Mouse (Mus musculus): ENCODE results near the gene Paics. TPM values are rescaled to one million over a fixed set of nuclear protein-coding genes. Genes with fewer than 3 reads are reported as not detected.
A peak's percentile ranks its signal among the peaks of the same experiment; 100 is the strongest.
"Not testable (repeated sequence)": the region's sequence is repeated elsewhere in the genome, so short reads cannot be mapped to it uniquely, and the experiment has no call there.

Gene Paics
- polyA plus RNA-seq, 1 experiment, result 5.9 TPM

- WGBS, result 93% methylated on average over 3 of the region's 3 CpGs
- no peak overlapping the region for H3K27ac ChIP-seq (ENCODE audit: insufficient read depth, low read depth, low read length)
- H3K36me3 ChIP-seq (ENCODE audit: control insufficient read depth, insufficient read depth, low read length), result peaks cover 36% of the 10 kb centered on the region
- no peaks in the 10 kb centered on the region for H3K27me3 ChIP-seq (ENCODE audit: control insufficient read depth, insufficient read depth, low read length)
- no peaks in the 10 kb centered on the region for H3K4me1 ChIP-seq (ENCODE audit: control insufficient read depth, insufficient read depth, insufficient read length, low read length)
- TF ChIP-seq POLR2A (IDR thresholded peaks at IDR 0.05; ENCODE audit: low read depth, low read length) (no peak), CTCF (IDR thresholded peaks at IDR 0.05; ENCODE audit: extremely low read depth, insufficient read length, insufficient replicate concordance, low read depth, low read length) (0 out of 2 replicates have a peak, but pooled peaks have one; percentile 7)
- no peak overlapping the region for H3K4me3 ChIP-seq (ENCODE audit: low read depth, low read length)
Measured at GRCm38 (mm10) chr5:76964651-76965050, 13.5 kb downstream of the Paics start.

- 37% methylated on average over 5 of the region's 5 CpGs for WGBS
- Histone ChIP-seq H3K36me3 (ENCODE audit: control insufficient read depth, insufficient read depth, low read length) (peaks cover 18% of the 10 kb centered on the region), H3K4me1 (ENCODE audit: control insufficient read depth, insufficient read depth, insufficient read length, low read length) (no peaks in the 10 kb centered on the region), H3K27me3 (ENCODE audit: control insufficient read depth, insufficient read depth, low read length) (no peaks in the 10 kb centered on the region), H3K4me3 (ENCODE audit: low read depth, low read length) (no peak overlapping the region), H3K27ac (ENCODE audit: insufficient read depth, low read depth, low read length) (no peak overlapping the region)
- no peak for TF ChIP-seq CTCF (IDR thresholded peaks at IDR 0.05; ENCODE audit: extremely low read depth, insufficient read length, insufficient replicate concordance, low read depth, low read length)
- no peak for TF ChIP-seq POLR2A (IDR thresholded peaks at IDR 0.05; ENCODE audit: low read depth, low read length)
Measured at GRCm38 (mm10) chr5:76969250-76969649, 18.1 kb downstream of the Paics start.

DNA sequence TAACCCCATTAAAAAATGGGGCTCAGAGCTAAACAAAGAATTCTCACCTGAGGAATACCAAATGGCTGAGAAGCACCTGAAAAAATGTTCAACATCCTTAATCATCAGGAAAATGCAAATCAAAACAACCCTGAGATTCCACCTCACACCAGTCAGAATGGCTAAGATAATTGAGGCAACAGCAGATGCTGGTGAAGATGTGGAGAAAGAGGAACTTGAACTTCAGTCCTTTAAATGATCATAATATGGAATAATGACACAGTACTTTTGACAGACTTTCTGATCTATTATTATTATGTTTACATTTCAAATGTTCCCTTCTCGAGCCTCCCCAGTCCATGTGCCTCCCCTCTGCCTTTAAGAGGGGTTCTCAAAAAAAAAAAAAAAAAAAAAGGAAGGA is 20.0 kb downstream of the Paics start:
- H3K4me3 ChIP-seq (ENCODE audit: low read depth, low read length); H3K4me1 ChIP-seq (ENCODE audit: control insufficient read depth, insufficient read depth, insufficient read length, low read length); H3K27ac ChIP-seq (ENCODE audit: insufficient read depth, low read depth, low read length); H3K27me3 ChIP-seq (ENCODE audit: control insufficient read depth, insufficient read depth, low read length): not testable (repeated sequence)
- 61% methylated on average over 1 of the region's 1 CpGs for WGBS
- peaks cover 12% of the 10 kb centered on the region; the same call in 1 of the 2 replicates for H3K36me3 ChIP-seq (ENCODE audit: control insufficient read depth, insufficient read depth, low read length)

DNA sequence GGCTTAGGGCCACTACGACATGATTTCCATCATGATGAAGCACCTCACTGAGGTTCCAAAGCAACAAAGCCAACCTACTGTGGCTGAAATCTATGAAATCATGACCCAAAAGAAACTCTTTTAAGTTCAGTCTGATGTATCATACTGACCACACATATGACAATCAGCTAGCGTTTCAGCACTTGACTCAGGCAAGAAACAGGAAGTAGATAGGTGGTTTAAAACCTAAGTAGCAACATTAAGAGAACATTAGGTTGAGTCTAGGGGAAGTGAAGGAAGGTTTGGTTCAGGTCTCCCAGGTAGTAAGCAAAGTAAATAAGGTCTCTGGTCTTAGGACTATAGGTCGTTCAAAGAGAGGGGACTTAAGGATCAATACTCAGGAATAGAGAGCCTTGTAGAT is 22.4 kb downstream of the Paics start:
- Histone ChIP-seq H3K4me1 (ENCODE audit: control insufficient read depth, insufficient read depth, insufficient read length, low read length) (no peaks in the 10 kb centered on the region; the same call in 1 of the 2 replicates), H3K4me3 (ENCODE audit: low read depth, low read length) (no peak overlapping the region), H3K27ac (ENCODE audit: insufficient read depth, low read depth, low read length) (no peak overlapping the region), H3K27me3 (ENCODE audit: control insufficient read depth, insufficient read depth, low read length) (no peaks in the 10 kb centered on the region), H3K36me3 (ENCODE audit: control insufficient read depth, insufficient read depth, low read length) (peaks cover 13% of the 10 kb centered on the region)
- TF ChIP-seq POLR2A (IDR thresholded peaks at IDR 0.05; ENCODE audit: low read depth, low read length) (no peak), CTCF (IDR thresholded peaks at IDR 0.05; ENCODE audit: extremely low read depth, insufficient read length, insufficient replicate concordance, low read depth, low read length) (no peak)
- 38% methylated on average over 3 of the region's 3 CpGs for WGBS

GRCm38 (mm10) chr5:76974207-76974553 is 23.1 kb downstream of the Paics start:
- Histone ChIP-seq H3K27me3 (ENCODE audit: control insufficient read depth, insufficient read depth, low read length) (no peaks in the 10 kb centered on the region), H3K4me3 (ENCODE audit: low read depth, low read length) (peak overlapping the region; percentile 100), H3K4me1 (ENCODE audit: control insufficient read depth, insufficient read depth, insufficient read length, low read length) (no peaks in the 10 kb centered on the region; the same call in 1 of the 2 replicates), H3K36me3 (ENCODE audit: control insufficient read depth, insufficient read depth, low read length) (peaks cover 17% of the 10 kb centered on the region), H3K27ac (ENCODE audit: insufficient read depth, low read depth, low read length) (no peak overlapping the region)
- under 1% methylated on average over 17 of the region's 17 CpGs for WGBS
- TF ChIP-seq CTCF (IDR thresholded peaks at IDR 0.05; ENCODE audit: extremely low read depth, insufficient read length, insufficient replicate concordance, low read depth, low read length) (no peak), POLR2A (IDR thresholded peaks at IDR 0.05; ENCODE audit: low read depth, low read length) (no peak)

DNA sequence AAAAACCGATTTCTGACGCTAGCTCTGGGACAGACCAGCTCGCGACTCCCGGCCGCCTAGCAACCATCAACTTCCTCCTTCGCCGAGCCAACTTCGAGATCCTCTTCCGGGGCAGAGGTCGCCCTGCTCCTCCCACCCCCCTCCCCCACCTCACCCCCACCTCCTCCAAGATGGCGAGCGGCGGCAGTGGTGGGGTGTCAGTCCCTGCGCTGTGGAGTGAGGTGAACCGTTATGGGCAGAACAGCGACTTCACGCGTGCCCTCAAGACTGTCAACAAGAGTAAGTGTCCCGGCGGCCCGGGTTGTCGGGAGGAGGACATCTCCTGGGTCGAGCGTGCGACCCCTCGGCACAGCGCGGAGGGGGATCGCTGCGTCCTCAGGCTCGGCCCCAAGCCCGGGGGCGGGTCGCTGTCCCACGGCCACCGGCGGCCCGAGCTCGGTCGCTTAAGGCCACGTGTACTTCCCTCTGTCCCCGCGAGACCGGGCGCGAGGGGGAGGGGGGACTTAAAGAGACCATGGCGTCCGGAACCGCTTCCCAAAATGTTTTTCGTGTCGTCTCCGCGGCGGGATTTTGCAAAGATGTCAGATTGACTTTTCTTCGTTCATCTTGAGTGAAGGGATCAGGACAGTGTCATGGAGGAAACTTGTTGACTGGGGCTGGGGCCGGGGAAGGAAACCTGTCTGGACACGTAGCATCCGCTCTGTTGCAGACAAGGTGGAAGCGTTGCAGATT is 23.6 kb downstream of the Paics start, which contains the start of gene Srp72:
Srp72 (plus strand) TSS at position 130 of the 732 bp plus-strand sequence.
- Histone ChIP-seq H3K4me3 (ENCODE audit: low read depth, low read length) (peak within 1 kb of the TSS; percentile 100), H3K36me3 (ENCODE audit: control insufficient read depth, insufficient read depth, low read length) (peaks cover 20% of the 10 kb centered on the region), H3K27me3 (ENCODE audit: control insufficient read depth, insufficient read depth, low read length) (no peaks in the 10 kb centered on the region), H3K4me1 (ENCODE audit: control insufficient read depth, insufficient read depth, insufficient read length, low read length) (no peaks in the 10 kb centered on the region; the same call in 1 of the 2 replicates), H3K27ac (ENCODE audit: insufficient read depth, low read depth, low read length) (peak within 1 kb of the TSS; percentile 97)
- TF ChIP-seq POLR2A (IDR thresholded peaks at IDR 0.05; ENCODE audit: low read depth, low read length) (no peak; the same call in none of the 2 replicates), CTCF (IDR thresholded peaks at IDR 0.05; ENCODE audit: extremely low read depth, insufficient read length, insufficient replicate concordance, low read depth, low read length) (no peak)
- under 1% methylated on average over 57 of the region's 60 CpGs for WGBS

DNA sequence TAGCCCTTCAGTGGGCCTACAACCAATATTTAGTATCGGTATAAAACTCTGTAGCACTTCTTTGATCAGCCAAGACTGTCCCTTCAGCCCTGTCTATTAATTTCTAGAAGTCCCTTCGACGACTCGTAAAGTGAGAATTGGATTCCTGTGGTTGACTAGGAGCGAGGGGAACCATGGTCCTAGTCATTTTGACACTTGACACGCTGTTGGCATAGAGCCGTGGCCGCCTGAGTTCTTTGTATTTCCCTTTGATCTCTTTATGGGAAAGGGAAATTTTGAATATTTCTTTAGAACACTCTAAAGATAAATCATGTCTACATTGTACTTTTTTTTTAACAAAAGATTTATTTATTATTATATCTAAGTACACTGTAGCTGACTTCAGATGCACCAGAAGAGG is 24.6 kb downstream of the Paics start:
- Histone ChIP-seq H3K4me1 (ENCODE audit: control insufficient read depth, insufficient read depth, insufficient read length, low read length) (no peaks in the 10 kb centered on the region; the same call in 1 of the 2 replicates), H3K36me3 (ENCODE audit: control insufficient read depth, insufficient read depth, low read length) (peaks cover 25% of the 10 kb centered on the region), H3K27ac (ENCODE audit: insufficient read depth, low read depth, low read length) (no peak overlapping the region), H3K4me3 (ENCODE audit: low read depth, low read length) (no peak overlapping the region), H3K27me3 (ENCODE audit: control insufficient read depth, insufficient read depth, low read length) (no peaks in the 10 kb centered on the region)
- TF ChIP-seq CTCF (IDR thresholded peaks at IDR 0.05; ENCODE audit: extremely low read depth, insufficient read length, insufficient replicate concordance, low read depth, low read length), result no peak
- TF ChIP-seq POLR2A (IDR thresholded peaks at IDR 0.05; ENCODE audit: low read depth, low read length), result no peak
- WGBS, result 80% methylated on average over 8 of the region's 8 CpGs

Measured in small intestine, adult 2 months (tissue).